Mouse (Mus musculus) heart, adult 8-10 months (tissue): ENCODE results near the gene Rhno1. TPM values are rescaled to one million over a fixed set of nuclear protein-coding genes. Genes with fewer than 3 reads are reported as not detected.

ENCODE experiments used
- DNase-seq: peaks from one replicate; pipeline ENCODE4 v3.0.0; 2022; ENCODE audit warnings: low spot score
- total RNA-seq, 4 experiments: library from RNA; stranded (reverse); gene quantifications; 2 replicates each; pipeline ENCODE4 v1.2.4; 2022

Rhno1 gene
- total RNA-seq, 4 experiments from 2014 or later, result 9.4 to 12.5 (median 10.8) TPM

- no peak for DNase-seq
These were observed 505 bp upstream of the Rhno1 start for GRCm38 (mm10) chr6:128363007-128363825.

- DNase-seq, result no peak
These were observed 810 bp downstream of the Rhno1 start for GRCm38 (mm10) chr6:128361901-128362300.

GRCm38 (mm10) chr6:128358999-128359398 lies 3.7 kb downstream of the Rhno1 start:
- peak; percentile 44 for DNase-seq

- DNase-seq, result peak; percentile 94
These were observed 6.8 kb downstream of the Rhno1 start, which contains the start of gene Tulp3 for GRCm38 (mm10) chr6:128355726-128356416. Gene Tulp3, minus strand, starts transcription at chr6:128355851.

GRCm38 (mm10) chr6:128355201-128355681 lies 7.5 kb downstream of the Rhno1 start:
- peak; percentile 27 for DNase-seq

GRCm38 (mm10) chr6:128354140-128354539 lies 8.6 kb downstream of the Rhno1 start:
- DNase-seq, result no peak

GRCm38 (mm10) chr6:128349711-128350110 lies 13.0 kb downstream of the Rhno1 start:
- no peak for DNase-seq

- peak; percentile 32 for DNase-seq
These were observed 15.9 kb downstream of the Rhno1 start for GRCm38 (mm10) chr6:128346782-128347181.

- no peak for DNase-seq
These were observed 17.1 kb downstream of the Rhno1 start for GRCm38 (mm10) chr6:128345623-128346022.

GRCm38 (mm10) chr6:128341956-128342723 lies 20.6 kb downstream of the Rhno1 start:
- no peak for DNase-seq

- no peak for DNase-seq
These were observed 23.8 kb downstream of the Rhno1 start for GRCm38 (mm10) chr6:128338876-128339275.

- DNase-seq, result no peak
These were observed 25.2 kb downstream of the Rhno1 start for GRCm38 (mm10) chr6:128337467-128337866.

GRCm38 (mm10) chr6:128334397-128335124 lies 28.1 kb downstream of the Rhno1 start:
- peak; percentile 55 for DNase-seq

GRCm38 (mm10) chr6:128318317-128318716 lies 44.4 kb downstream of the Rhno1 start:
- peak; percentile 36 for DNase-seq

- DNase-seq, result no peak
These were observed 47.1 kb downstream of the Rhno1 start for GRCm38 (mm10) chr6:128315597-128315996.

- DNase-seq, result no peak
These were observed 47.9 kb downstream of the Rhno1 start for GRCm38 (mm10) chr6:128314796-128315195.

GRCm38 (mm10) chr6:128308311-128308710 lies 54.4 kb downstream of the Rhno1 start:
- peak; percentile 55 for DNase-seq
